Mouse (Mus musculus): ENCODE results near the gene Kcnip1.

- TF ChIP-seq GATA1 (IDR thresholded peaks at IDR 0.05; ENCODE audit: low read length) (no peak), TAL1 (IDR thresholded peaks at IDR 0.05; ENCODE audit: low read length) (no peak)
These were observed 231.7 kb downstream of the Kcnip1 start for GRCm38 (mm10) chr11:33761201-33761755.
